Mouse (Mus musculus): ENCODE data around the gene Tmbim7.

Gene Tmbim7

GRCm38 (mm10) chr5:3666585-3666984 lies 15.6 kb downstream of the Tmbim7 start:
- DNase-seq (ENCODE audit: low spot score): no peak

GRCm38 (mm10) chr5:3669938-3670554 lies 19.1 kb downstream of the Tmbim7 start:
- no peak for DNase-seq (ENCODE audit: low spot score)

GRCm38 (mm10) chr5:3688298-3688697 lies 37.3 kb downstream of the Tmbim7 start:
- DNase-seq (ENCODE audit: low spot score): no peak

- no peak for DNase-seq (ENCODE audit: low spot score)
These were observed 40.3 kb downstream of the Tmbim7 start for GRCm38 (mm10) chr5:3691283-3691682.

GRCm38 (mm10) chr5:3692956-3693355 lies 42.0 kb downstream of the Tmbim7 start:
- DNase-seq (ENCODE audit: low spot score): no peak

- DNase-seq (ENCODE audit: low spot score): no peak
These were observed 44.2 kb downstream of the Tmbim7 start for GRCm38 (mm10) chr5:3695191-3695590.

GRCm38 (mm10) chr5:3696031-3696430 lies 45.0 kb downstream of the Tmbim7 start:
- DNase-seq (ENCODE audit: low spot score): no peak

- no peak for DNase-seq (ENCODE audit: low spot score)
These were observed 49.0 kb downstream of the Tmbim7 start for GRCm38 (mm10) chr5:3700025-3700424.

- DNase-seq (ENCODE audit: low spot score): no peak
These were observed 51.2 kb downstream of the Tmbim7 start for GRCm38 (mm10) chr5:3702180-3702579.

GRCm38 (mm10) chr5:3715800-3716199 lies 64.8 kb downstream of the Tmbim7 start:
- no peak for DNase-seq (ENCODE audit: low spot score)

GRCm38 (mm10) chr5:3719371-3719770 lies 68.4 kb downstream of the Tmbim7 start:
- no peak for DNase-seq (ENCODE audit: low spot score)

- no peak for DNase-seq (ENCODE audit: low spot score)
These were observed 71.9 kb downstream of the Tmbim7 start for GRCm38 (mm10) chr5:3722873-3723272.

GRCm38 (mm10) chr5:3723415-3723814 lies 72.4 kb downstream of the Tmbim7 start:
- DNase-seq (ENCODE audit: low spot score): no peak

- DNase-seq (ENCODE audit: low spot score): no peak
These were observed 74.5 kb downstream of the Tmbim7 start for GRCm38 (mm10) chr5:3725491-3725890.

- DNase-seq (ENCODE audit: low spot score): no peak
These were observed 77.8 kb downstream of the Tmbim7 start for GRCm38 (mm10) chr5:3728820-3729219.
